ENCODE assay signal across 14 mouse cellular contexts in the genomic region with DNA sequence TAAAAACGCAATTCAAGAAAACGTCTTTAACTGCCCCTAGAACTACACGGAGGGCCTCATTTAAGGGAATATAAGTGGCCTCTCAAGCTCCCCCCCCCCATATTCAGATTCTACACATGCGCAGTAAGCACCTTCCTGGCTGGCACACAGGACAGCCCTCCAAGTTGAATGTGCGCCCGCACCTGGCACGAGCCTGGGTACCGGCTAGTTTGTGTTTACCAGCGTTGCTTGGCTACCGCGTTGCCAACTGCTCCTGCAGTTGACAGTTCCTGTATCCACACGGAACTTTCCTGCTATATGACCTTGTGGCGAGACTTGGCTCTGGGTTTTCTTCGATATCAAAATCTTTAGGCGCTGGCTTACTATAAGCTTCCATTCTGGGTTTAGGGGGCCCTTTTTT. TPM values are rescaled to one million over a fixed set of nuclear protein-coding genes. Genes with fewer than 3 reads are reported as not detected.
DNase-seq lines count a peak whose midpoint lies in the region; ATAC-seq and TF ChIP-seq lines count a peak whose summit lies in the region.
"Had no signal": no experiment of that assay in that cellular context is flagged by ENCODE, and none has a peak within 500 bp of the region (broad histone marks: within the 10 kb centered on the region; RNA-seq: fewer than 3 reads in every experiment).

No protein-coding gene starts in this region.

- H3K4me3 ChIP-seq in heart, embryonic 10.5 days, result no peak overlapping the region
- H3K4me3 ChIP-seq in forebrain, postnatal 0 days (ENCODE audit: low read depth, low read length), result no peak overlapping the region
- no peak overlapping the region for H3K4me3 ChIP-seq in kidney, embryonic 14.5 days (ENCODE audit: low read length)
- H3K4me3 ChIP-seq: heart, embryonic 15.5 days; limb, embryonic 10.5 days; midbrain, embryonic 15.5 days; stomach, embryonic 15.5 days had no signal

- no peaks in the 10 kb centered on the region for H3K9me3 ChIP-seq in heart, embryonic 10.5 days
- H3K9me3 ChIP-seq in forebrain, postnatal 0 days (ENCODE audit: low read length), result no peaks in the 10 kb centered on the region
- H3K9me3 ChIP-seq in kidney, embryonic 14.5 days (ENCODE audit: control insufficient read depth, low read length), result no peaks in the 10 kb centered on the region
- H3K9me3 ChIP-seq: heart, embryonic 15.5 days; limb, embryonic 10.5 days; midbrain, embryonic 15.5 days; stomach, embryonic 15.5 days had no signal

- peak; percentile 83 to 85 for DNase-seq in heart, adult 18-20 months
- DNase-seq in heart, embryonic 10.5 days (ENCODE audit: low spot score), result no peak
- peak; percentile 21 to 22 for DNase-seq in cerebellum, adult 18-20 months
- peak; percentile 65 for DNase-seq in forebrain, postnatal 0 days
- DNase-seq in layer of hippocampus, adult 8-10 months (ENCODE audit: low spot score in 2 of 2), result peak; percentile 17 to 46
- no peak for DNase-seq in ovary, postnatal 36 days (ENCODE audit: low spot score)
- DNase-seq in frontal cortex, postnatal 14 days (ENCODE audit: low spot score in 2 of 2), result no peak
- DNase-seq: kidney, adult 11 months; lung, adult 2 months had no signal

- H3K36me3 ChIP-seq in heart, embryonic 10.5 days, result no peaks in the 10 kb centered on the region
- no peaks in the 10 kb centered on the region for H3K36me3 ChIP-seq in forebrain, postnatal 0 days (ENCODE audit: insufficient read depth)
- H3K36me3 ChIP-seq in kidney, embryonic 14.5 days (ENCODE audit: control insufficient read depth, insufficient read depth, low read length), result no peaks in the 10 kb centered on the region
- H3K36me3 ChIP-seq: heart, embryonic 15.5 days; limb, embryonic 10.5 days; midbrain, embryonic 15.5 days; stomach, embryonic 15.5 days had no signal

- no peak overlapping the region for H3K27ac ChIP-seq in heart, embryonic 10.5 days
- H3K27ac ChIP-seq in forebrain, postnatal 0 days (ENCODE audit: low read depth, low read length), result no peak overlapping the region
- no peak overlapping the region for H3K27ac ChIP-seq in kidney, embryonic 14.5 days (ENCODE audit: low read depth, low read length)
- H3K27ac ChIP-seq: heart, embryonic 15.5 days; limb, embryonic 10.5 days; midbrain, embryonic 15.5 days; stomach, embryonic 15.5 days had no signal

- H3K9ac ChIP-seq in forebrain, postnatal 0 days, result no peak overlapping the region
- no peak overlapping the region for H3K9ac ChIP-seq in kidney, embryonic 14.5 days (ENCODE audit: low read depth, low read length)
- H3K9ac ChIP-seq: heart, embryonic 15.5 days; midbrain, embryonic 15.5 days; stomach, embryonic 15.5 days had no signal

- no peaks in the 10 kb centered on the region for H3K4me1 ChIP-seq in heart, embryonic 10.5 days
- H3K4me1 ChIP-seq in forebrain, postnatal 0 days (ENCODE audit: insufficient read depth), result no peaks in the 10 kb centered on the region
- no peaks in the 10 kb centered on the region for H3K4me1 ChIP-seq in kidney, embryonic 14.5 days (ENCODE audit: control insufficient read depth, insufficient read depth, low read length)
- H3K4me1 ChIP-seq: heart, embryonic 15.5 days; limb, embryonic 10.5 days; midbrain, embryonic 15.5 days; stomach, embryonic 15.5 days had no signal

- WGBS in heart, embryonic 10.5 days, result 90% methylated on average over 15 of the region's 15 CpGs
- 69% methylated on average over 15 of the region's 15 CpGs for WGBS in forebrain, postnatal 0 days
- WGBS in kidney, embryonic 14.5 days, result 88% methylated on average over 15 of the region's 15 CpGs

- no peaks in the 10 kb centered on the region for H3K27me3 ChIP-seq in heart, embryonic 10.5 days (ENCODE audit: insufficient read depth, poor library complexity, severe bottlenecking)
- no peaks in the 10 kb centered on the region for H3K27me3 ChIP-seq in forebrain, postnatal 0 days (ENCODE audit: insufficient read depth, low read length)
- H3K27me3 ChIP-seq in kidney, embryonic 14.5 days (ENCODE audit: control insufficient read depth, insufficient read depth, low read length), result no peaks in the 10 kb centered on the region
- H3K27me3 ChIP-seq: heart, embryonic 15.5 days; midbrain, embryonic 15.5 days; stomach, embryonic 15.5 days had no signal

- ATAC-seq in forebrain, postnatal 0 days, result peak; percentile 73
- ATAC-seq in kidney, embryonic 14.5 days (ENCODE audit: low FRiP score, low TSS enrichment), result no peak
- ATAC-seq: midbrain, embryonic 15.5 days had no signal

- TF ChIP-seq CTCF in forebrain, postnatal 0 days (IDR thresholded peaks at IDR 0.05; ENCODE audit: low read depth), result no peak

- peak overlapping the region; percentile 36 for H3K4me2 ChIP-seq in forebrain, postnatal 0 days (ENCODE audit: low read depth)
- no peak overlapping the region for H3K4me2 ChIP-seq in kidney, embryonic 14.5 days (replicated peaks; ENCODE audit: low read depth, low read length)
- H3K4me2 ChIP-seq: heart, embryonic 15.5 days; midbrain, embryonic 15.5 days; stomach, embryonic 15.5 days had no signal

RNA-seq across cellular contexts. Expression of gene 4933409G03Rik, which starts 13.9 kb away (rescaled TPM):
- total RNA-seq in heart, adult 18-20 months (2021), result not detected
- not detected in 2 replicates for polyA plus RNA-seq in heart, embryonic 10.5 days (2016; fragmentation: Nextera tagmentation; extraction: Ambion mirVana)
- not detected in 2 replicates for total RNA-seq in forebrain, postnatal 0 days (2014; rRNA removed)
- polyA plus RNA-seq in forebrain, postnatal 0 days (2015; fragmentation: Nextera tagmentation; extraction: Ambion mirVana), result not detected in 2 replicates
- total RNA-seq in layer of hippocampus, adult 8-10 months (2022), result not detected
- polyA plus RNA-seq in kidney, embryonic 14.5 days (2014; fragmentation: Nextera tagmentation; extraction: Ambion mirVana), result not detected in 2 replicates
- polyA plus RNA-seq: heart, embryonic 15.5 days; limb, embryonic 10.5 days; lung, adult 2 months; midbrain, embryonic 15.5 days; stomach, embryonic 15.5 days had no signal

Comparison
In these comparisons a context has a peak if more than half of its experiments do, and no peak if none do; other contexts are left out.
1. DNase-seq: peak in heart, adult 18-20 months (2 of 2), cerebellum, adult 18-20 months (2 of 2), forebrain, postnatal 0 days (single experiment) and layer of hippocampus, adult 8-10 months (2 of 2); none in heart, embryonic 10.5 days (single experiment), ovary, postnatal 36 days (single experiment) and frontal cortex, postnatal 14 days (0 of 2).